Mouse (Mus musculus): ENCODE results near the gene Dohh.
A peak's percentile ranks its signal among the peaks of the same experiment; 100 is the strongest.

The Dohh gene

GRCm38 (mm10) chr10:81419111-81419928 is 35.1 kb downstream of the Dohh start:
- DNase-seq: no peak

- no peak for DNase-seq
These were observed 36.1 kb downstream of the Dohh start for GRCm38 (mm10) chr10:81420191-81420767.

- no peak for DNase-seq
These were observed 37.0 kb downstream of the Dohh start for GRCm38 (mm10) chr10:81421041-81421796.

GRCm38 (mm10) chr10:81421797-81422100 is 37.5 kb downstream of the Dohh start:
- no peak for DNase-seq

- peak; percentile 2 for DNase-seq
These were observed 38.0 kb downstream of the Dohh start for GRCm38 (mm10) chr10:81422191-81422590.

- no peak for DNase-seq
These were observed 38.5 kb downstream of the Dohh start for GRCm38 (mm10) chr10:81422661-81423217.

- DNase-seq: no peak
These were observed 39.4 kb downstream of the Dohh start for GRCm38 (mm10) chr10:81423476-81424245.

- DNase-seq: peak; percentile 23
These were observed 40.2 kb downstream of the Dohh start for GRCm38 (mm10) chr10:81424246-81425051.

- peak; percentile 6 for DNase-seq
These were observed 41.1 kb downstream of the Dohh start for GRCm38 (mm10) chr10:81425236-81425850.

- DNase-seq: peak; percentile 26
These were observed 41.9 kb downstream of the Dohh start for GRCm38 (mm10) chr10:81426081-81426671.

- peak; percentile 40 for DNase-seq
These were observed 42.7 kb downstream of the Dohh start for GRCm38 (mm10) chr10:81426897-81427296.

- DNase-seq: peak; percentile 3
These were observed 43.1 kb downstream of the Dohh start for GRCm38 (mm10) chr10:81427327-81427726.

GRCm38 (mm10) chr10:81427804-81428506 is 43.7 kb downstream of the Dohh start:
- DNase-seq: peak; percentile 3

- DNase-seq: peak; percentile 3
These were observed 44.3 kb downstream of the Dohh start for GRCm38 (mm10) chr10:81428507-81428870.

GRCm38 (mm10) chr10:81429092-81429491 is 44.9 kb downstream of the Dohh start:
- no peak for DNase-seq

- peak; percentile 85 for DNase-seq
These were observed 45.4 kb downstream of the Dohh start for GRCm38 (mm10) chr10:81429605-81430061.

GRCm38 (mm10) chr10:81430141-81430830 is 46.1 kb downstream of the Dohh start:
- DNase-seq: peak; percentile 80

- DNase-seq: peak; percentile 64
These were observed 46.8 kb downstream of the Dohh start for GRCm38 (mm10) chr10:81430831-81431525.

All from thymus, postnatal 14 days (tissue).